In genomic region chr2:69239315-69239714, GRCm38 (mm10) we compare ENCODE assay signal across 23 mouse cellular contexts. TPM values are rescaled to one million over a fixed set of nuclear protein-coding genes. Genes with fewer than 3 reads are reported as not detected.
"Had no signal": no experiment of that assay in that cellular context is flagged by ENCODE, and none has a peak within 500 bp of the region (broad histone marks: within the 10 kb centered on the region; RNA-seq: fewer than 3 reads in every experiment).

No protein-coding gene starts in this region.

- DNase-seq: left cerebral cortex, postnatal 4 days; liver, postnatal 0 days; lung, embryonic 14.5 days; right cerebral cortex, adult 18-20 months; right cerebral cortex, postnatal 14 days; right cerebral cortex, postnatal 4 days; thymus, adult 18-20 months; thymus, postnatal 14 days; thymus, postnatal 4 days had no signal

- H3K9ac ChIP-seq: hindbrain, embryonic 14.5 days; limb, embryonic 12.5 days; limb, embryonic 15.5 days; liver, embryonic 14.5 days; liver, postnatal 0 days; lung, embryonic 14.5 days; midbrain, embryonic 12.5 days; midbrain, embryonic 15.5 days; neural tube, embryonic 12.5 days; neural tube, embryonic 15.5 days; stomach, embryonic 15.5 days had no signal

- H3K4me3 ChIP-seq: limb, embryonic 12.5 days; limb, embryonic 15.5 days; midbrain, embryonic 12.5 days; midbrain, embryonic 15.5 days; neural tube, embryonic 12.5 days; neural tube, embryonic 15.5 days; stomach, embryonic 15.5 days had no signal

- H3K4me2 ChIP-seq: hindbrain, embryonic 14.5 days; limb, embryonic 12.5 days; limb, embryonic 15.5 days; liver, embryonic 11.5 days; lung, embryonic 14.5 days; midbrain, embryonic 12.5 days; midbrain, embryonic 15.5 days; neural tube, embryonic 12.5 days; neural tube, embryonic 15.5 days; stomach, embryonic 15.5 days had no signal

- H3K9me3 ChIP-seq: limb, embryonic 12.5 days; limb, embryonic 15.5 days; midbrain, embryonic 12.5 days; midbrain, embryonic 15.5 days; neural tube, embryonic 12.5 days; neural tube, embryonic 15.5 days; stomach, embryonic 15.5 days had no signal

- H3K27me3 ChIP-seq: limb, embryonic 12.5 days; limb, embryonic 15.5 days; midbrain, embryonic 12.5 days; midbrain, embryonic 15.5 days; neural tube, embryonic 12.5 days; neural tube, embryonic 15.5 days; stomach, embryonic 15.5 days had no signal

- H3K36me3 ChIP-seq: limb, embryonic 12.5 days; limb, embryonic 15.5 days; midbrain, embryonic 12.5 days; midbrain, embryonic 15.5 days; neural tube, embryonic 12.5 days; neural tube, embryonic 15.5 days; stomach, embryonic 15.5 days had no signal

- ATAC-seq: hindbrain, postnatal 0 days; inflammation-experienced regulatory T-cells, adult 6 months; liver, postnatal 0 days; lung, postnatal 0 days; midbrain, embryonic 15.5 days had no signal

- H3K27ac ChIP-seq: hindbrain, embryonic 14.5 days; hindbrain, postnatal 0 days; limb, embryonic 12.5 days; limb, embryonic 15.5 days; liver, embryonic 14.5 days; macrophage; midbrain, embryonic 12.5 days; midbrain, embryonic 15.5 days; neural tube, embryonic 12.5 days; neural tube, embryonic 15.5 days; stomach, embryonic 15.5 days had no signal

- H3K4me1 ChIP-seq: limb, embryonic 12.5 days; limb, embryonic 15.5 days; midbrain, embryonic 12.5 days; midbrain, embryonic 15.5 days; neural tube, embryonic 12.5 days; neural tube, embryonic 15.5 days; stomach, embryonic 15.5 days had no signal

RNA-seq across cellular contexts. Expression of gene G6pc2, which starts 28.4 kb away (rescaled TPM):
- polyA plus RNA-seq: inflammation-experienced regulatory T-cells, adult 6 months; limb, embryonic 12.5 days; limb, embryonic 15.5 days; liver, embryonic 11.5 days; liver, embryonic 14.5 days; liver, postnatal 0 days; lung, embryonic 14.5 days; lung, postnatal 0 days; macrophage; midbrain, embryonic 15.5 days had no signal
